Mouse (Mus musculus) urinary bladder, postnatal 10 days (tissue): Measurements from ENCODE around the gene Foxn3.

Experiments
- DNase-seq: peaks from one replicate; pipeline ENCODE4 v3.0.0; 2022; ENCODE audit warnings: low spot score

Gene Foxn3

DNA sequence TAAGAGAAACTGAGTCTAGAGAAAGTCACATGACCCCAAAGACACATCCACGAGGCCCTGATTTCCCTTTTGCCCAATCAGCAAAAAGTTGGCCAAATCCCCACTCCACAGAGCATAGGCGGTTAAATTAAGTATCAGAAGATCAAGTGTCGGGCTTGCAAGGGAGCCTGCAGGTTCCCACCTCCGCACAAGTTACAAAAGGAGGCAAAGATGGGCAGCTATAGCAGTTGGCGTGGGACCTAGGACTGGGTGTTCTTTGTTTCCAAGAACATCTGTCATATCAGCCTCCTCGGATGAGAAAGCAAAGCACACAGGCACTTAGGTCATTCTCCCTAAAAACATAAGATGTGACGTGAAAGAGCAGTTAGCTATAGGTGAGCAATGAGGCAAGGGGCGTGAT, 308.9 kb downstream of the Foxn3 start:
- DNase-seq = no peak

DNA sequence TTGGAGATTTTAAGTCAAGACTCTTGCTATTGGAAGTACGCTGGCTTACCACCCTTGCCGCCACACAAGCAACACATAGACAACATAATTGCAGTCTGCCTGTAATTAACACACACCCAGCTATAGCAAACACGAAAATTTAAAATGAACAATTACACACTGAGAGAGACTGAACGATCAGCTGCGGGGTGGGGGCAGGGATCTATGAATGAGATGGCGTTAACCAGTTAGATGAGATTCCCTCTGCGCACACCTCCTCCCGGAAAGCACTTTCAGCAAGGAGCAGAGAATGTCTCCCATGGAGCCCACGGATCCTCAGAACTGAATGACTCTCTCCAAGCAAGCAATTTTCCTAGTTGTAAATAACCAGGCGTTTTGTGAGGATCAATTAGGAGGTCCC, 309.8 kb downstream of the Foxn3 start:
- DNase-seq = no peak

DNA sequence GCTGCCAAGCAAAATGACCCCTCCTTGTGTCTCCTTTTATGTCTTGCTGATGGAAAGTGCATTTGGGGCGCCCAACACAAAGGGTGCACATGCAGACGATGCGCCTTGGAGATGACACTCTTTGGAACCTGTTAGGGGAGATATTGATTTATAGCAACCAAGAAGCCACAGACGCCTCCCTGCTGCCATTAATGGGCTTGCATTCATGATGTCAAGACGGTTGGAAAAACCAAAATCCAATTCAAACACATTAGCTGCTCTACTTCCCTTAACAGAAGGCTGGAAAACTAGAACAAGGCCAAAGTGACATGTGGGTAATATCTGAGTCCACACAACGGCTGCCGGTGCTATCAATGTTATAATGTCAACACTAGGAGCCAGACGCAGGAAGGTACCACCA, 314.8 kb downstream of the Foxn3 start:
- DNase-seq = no peak

DNA sequence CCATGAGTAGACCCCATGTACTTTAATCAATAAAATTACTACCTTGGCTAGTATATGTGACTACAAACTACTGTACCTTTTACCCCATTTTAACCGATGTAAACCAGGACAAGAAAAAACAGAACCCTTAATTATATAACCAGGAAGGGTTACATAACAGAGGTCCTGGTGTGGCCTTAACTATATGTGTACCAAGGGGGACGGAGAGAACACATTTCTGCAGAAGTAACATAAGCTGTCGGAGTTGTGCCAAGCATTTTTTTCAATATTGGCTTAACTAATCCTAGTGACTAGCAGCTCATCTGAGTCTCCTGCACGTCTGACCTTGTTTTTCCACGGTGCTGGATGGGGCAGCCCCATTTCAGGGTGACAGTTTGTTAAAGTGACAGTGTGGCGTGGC, 315.4 kb downstream of the Foxn3 start:
- DNase-seq = no peak

DNA sequence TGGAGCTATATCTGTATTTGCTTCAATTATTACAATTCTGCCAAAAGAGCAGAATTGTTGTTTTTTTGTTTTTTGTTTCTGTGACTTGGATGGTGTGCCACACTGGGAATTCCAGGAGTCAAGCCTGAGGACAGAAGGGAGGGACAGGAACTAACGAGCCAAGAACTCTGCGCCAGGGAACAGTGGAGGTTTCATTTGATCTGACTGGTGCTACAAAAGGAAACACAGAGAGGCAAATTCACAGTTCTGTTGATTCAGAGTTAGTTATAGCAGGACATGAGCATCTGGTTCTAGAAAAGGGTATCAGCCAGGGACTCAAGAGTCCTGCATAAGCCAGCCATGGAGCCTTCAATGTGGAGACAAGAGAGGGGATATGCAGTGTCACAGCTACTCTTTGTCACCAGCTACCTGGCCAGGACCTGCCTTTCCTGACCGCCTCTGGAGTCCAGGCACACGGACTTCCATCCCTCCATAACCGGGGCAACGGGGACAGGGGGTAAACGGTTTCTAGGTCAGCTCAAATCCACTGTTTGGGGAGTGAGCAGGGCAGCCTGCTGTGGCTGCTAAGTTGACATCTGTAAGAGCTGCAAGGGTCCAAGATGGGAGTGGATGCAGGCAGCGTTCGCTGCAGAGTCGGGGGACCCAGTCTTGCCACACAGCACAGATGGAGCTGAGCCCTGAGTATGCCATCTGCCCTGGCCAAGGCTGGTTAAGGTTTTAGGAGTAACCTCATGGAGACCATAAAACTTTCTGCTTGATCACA, 316.2 kb downstream of the Foxn3 start:
- no peak for DNase-seq

DNA sequence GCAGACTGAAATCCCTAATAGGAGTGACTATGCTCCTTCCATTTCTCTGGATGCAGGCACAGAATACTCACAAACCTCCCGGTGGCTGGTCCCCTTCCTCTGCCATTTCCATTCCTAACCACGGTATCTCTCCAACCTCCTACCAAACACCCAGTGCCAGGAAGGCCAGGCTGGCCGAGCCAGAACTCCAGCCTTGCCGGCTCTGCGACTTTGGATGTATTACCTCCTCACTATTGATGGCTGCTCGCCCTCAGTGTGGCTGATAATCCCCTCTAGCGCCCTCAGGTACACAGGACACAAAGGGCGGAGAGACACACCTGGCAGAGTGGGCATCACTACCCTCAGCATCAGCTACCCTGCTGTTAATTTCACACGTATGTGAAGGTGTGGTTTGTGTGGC, 318.7 kb downstream of the Foxn3 start:
- DNase-seq = no peak

DNA sequence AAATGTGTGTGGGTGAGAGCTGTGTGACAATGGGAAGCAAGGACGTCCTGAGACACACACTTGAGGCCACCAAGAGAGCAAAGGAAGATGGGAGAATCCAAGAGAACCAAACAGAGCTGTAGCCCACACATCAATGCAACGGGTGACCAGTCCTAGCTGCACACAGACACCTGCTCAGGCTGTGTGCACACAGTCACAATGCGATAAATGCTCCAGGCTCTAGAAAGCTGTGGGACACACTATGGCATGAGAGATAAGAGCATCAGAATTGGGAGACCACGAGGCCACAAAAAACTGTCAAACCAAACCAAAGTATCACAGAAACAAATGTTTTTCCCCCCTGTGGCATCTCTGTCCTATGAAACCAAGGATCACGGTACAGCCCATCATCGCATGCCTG, 319.1 kb downstream of the Foxn3 start:
- DNase-seq = no peak

DNA sequence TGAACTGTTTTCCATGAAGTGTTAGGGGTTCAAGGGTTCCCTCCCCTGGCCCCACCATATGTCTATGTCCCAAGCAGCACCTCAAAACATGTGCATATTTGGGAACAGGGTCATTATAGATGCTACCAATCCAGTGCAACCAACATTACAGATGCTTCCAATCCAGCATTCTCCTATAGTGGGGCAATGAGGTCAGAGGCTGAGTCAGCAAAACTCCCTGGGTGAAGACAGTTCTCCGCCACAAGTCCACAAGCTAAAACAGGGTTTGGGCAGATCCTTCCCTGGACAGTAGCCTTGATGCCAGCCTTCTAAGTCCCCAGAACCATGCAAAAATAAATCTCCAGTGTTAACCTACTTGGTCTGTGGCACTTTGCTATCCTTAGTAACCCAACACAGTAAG, 320.1 kb downstream of the Foxn3 start:
- DNase-seq = no peak

DNA sequence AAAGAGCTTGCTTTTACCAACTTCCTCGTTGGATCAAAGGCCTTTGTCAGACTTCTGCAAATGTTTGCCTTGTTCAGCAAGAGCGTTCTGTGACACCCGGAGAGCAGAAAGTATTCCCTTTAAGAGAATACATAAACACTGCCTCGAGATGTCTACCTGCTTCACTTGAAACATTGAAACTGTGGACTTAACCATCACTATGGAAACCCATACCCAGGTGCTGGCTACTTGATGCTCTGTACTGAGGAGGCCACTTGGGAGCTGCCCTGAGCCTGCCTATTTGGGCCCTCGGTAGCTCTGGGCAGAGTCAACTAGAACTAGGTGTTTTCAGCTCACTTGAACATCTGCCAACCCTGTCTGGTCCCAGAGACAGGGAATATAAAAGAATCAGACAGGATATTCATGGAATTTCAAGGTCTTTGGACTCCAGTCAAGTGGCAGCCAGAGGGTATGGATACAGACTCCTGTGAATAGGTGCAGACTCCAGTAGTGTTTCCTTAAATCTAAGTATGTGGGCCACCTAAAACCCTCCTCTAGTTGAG, 323.1 kb downstream of the Foxn3 start:
- DNase-seq = no peak

DNA sequence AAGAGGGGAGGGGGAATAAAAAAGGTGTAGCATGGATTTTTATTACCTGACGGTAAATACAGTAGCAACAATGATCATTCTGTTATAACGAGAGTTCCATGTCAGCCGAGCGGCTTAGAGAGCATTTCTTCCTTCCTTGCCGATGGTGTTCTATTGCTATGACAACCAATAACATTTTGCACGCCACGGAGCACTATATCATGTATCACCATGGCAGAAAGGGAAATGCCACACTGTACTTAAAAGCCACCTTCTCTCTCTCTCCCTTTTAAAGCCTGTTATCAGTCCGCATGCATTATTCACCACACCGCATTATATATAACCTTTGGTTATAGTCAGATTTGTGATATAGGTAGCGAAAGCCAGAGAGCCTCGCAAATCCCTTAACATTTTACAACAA, 323.6 kb downstream of the Foxn3 start:
- no peak for DNase-seq

DNA sequence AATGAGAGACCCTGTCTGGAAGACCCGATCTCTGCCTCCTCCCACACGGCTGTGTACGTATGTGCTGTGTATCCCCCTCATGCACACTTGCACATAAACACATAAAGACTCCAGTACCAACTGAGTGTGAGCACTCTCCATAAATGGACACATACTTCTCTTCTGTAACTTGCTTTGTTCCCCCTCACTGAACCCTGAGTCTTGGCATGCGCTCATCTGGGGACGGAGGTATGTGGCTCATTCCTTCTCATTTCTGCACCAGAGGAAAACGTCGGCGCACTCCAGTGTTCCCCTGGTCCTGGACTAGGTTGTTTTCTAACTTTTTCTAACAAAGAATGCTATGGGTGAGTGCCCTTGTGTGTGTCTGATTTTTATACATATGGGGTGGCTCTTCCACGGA, 325.9 kb downstream of the Foxn3 start:
- no peak for DNase-seq

DNA sequence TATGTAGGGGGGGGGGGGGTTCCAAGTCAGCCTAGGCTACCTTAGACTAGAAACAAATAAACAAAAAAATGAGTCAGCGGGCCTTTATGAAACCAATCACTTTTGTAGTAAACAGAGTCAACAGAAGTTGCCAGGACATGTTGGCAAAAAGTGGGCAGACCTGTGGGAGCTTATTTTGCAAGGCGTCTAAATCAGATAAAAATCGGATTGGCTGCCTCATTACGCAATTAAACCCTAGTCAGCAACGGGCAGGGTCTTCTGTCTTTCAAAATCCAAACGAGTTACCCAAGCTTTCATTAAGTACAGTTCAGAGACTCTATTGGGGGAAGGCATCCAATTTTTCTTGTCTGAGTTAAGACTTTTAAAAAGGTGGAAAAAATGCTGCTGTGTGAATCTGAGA, 329.0 kb downstream of the Foxn3 start:
- DNase-seq = no peak

DNA sequence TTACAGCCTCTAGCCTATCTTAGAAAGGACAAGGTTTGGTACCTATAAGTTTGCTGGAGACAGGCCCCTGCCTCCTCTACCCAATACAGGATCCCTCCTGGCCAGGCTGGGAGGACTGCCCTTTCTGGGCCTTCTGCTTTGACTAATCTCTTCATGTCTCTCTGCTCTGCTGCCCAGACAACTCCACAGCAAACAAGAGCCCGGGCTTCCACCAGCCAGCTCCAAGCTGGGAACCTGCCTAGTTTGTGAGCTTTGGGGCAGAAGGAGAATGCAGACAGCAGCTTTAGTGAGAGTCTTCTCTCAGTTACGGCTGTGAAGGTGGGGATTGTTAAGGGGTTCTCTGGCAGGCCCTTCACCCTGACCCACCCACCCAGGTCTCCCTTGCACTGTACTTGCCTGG, 330.0 kb downstream of the Foxn3 start:
- DNase-seq = no peak

DNA sequence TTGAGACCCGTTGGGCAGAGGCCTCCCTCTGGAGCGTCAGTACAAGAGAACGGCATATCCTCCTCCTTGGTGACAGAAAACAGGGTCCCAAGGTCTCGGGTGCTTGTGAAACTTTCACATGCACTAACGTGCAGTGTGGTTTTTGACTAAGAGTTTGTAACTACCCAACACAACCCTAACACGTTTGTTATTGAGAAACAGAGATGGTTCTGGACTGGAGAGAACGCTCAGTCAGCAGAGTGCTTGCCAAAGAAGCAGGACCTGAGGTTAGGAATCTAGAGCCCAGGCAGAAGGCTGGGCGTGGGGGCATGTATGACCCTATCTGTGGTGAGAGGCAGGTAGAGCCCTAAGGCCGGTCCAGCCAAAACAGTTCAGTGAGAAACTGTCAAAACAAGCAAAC, 330.9 kb downstream of the Foxn3 start:
- DNase-seq = no peak

DNA sequence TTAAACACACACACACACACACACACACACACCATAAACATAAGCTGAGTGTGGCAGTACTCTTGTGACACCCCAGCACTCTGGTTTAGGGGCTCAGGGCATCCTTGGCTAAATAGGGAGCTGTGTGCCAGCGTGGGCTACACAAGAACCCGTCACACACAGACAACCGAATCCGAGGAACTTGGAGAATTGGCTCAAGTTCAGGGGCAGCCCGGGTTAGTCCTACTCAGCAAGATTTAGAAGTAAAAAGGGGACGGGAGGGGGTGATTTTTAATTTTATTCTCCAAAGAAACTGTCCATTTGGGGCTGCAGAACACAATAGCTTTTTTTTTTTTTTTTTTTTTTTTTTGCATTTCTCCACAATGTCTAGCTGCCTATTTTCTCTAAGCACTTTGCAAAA, 332.1 kb downstream of the Foxn3 start:
- DNase-seq = no peak

DNA sequence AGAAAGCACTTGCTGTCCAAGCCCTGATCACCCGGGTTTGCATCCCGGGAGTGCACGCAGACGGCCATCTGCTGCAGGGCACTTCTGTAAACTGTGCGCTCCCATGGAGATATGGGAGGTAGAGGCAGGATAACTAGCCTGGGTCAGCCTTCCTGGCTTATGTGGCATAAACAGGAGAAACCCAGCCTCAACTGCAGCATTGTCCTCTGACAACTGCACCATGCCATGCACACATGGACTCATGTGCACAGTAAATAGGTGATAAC, 332.7 kb downstream of the Foxn3 start:
- no peak for DNase-seq

DNA sequence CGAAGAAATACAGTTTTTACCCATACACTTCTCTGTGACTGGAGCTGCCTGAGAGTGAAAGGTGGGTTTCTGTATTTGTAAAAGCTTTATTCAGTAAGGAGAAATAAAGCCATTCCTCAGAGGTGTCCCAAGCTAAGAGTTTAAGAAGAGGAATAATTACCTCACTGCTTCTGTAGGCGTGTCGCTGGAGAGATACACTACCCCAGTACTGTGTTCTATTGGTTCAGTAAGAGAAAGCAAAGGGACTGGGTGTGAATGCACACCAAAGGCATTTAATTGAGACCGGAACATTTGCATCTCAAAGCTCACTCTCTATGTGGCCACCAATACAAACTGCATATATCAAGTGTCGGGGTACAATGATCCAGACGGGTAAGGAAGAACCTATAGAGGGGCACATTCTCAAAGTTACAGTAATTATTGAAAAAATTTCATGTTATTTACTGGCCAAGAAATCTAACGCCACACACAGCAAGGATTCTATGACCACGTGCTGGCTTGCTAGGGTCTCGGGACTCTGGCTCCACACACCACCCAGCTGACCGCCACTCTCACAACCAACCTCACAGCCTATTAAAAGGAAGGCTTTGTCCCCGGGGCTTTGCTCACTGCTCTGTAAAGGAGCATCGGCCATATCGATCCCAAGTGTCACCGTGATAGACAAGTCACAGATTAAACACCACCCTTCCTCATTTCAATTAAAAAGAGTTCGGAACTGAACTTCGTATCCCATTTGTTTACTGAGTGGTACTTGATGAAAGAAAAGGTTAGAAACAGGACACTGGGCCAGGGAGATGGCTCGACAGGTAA, 333.2 kb downstream of the Foxn3 start:
- DNase-seq = no peak

DNA sequence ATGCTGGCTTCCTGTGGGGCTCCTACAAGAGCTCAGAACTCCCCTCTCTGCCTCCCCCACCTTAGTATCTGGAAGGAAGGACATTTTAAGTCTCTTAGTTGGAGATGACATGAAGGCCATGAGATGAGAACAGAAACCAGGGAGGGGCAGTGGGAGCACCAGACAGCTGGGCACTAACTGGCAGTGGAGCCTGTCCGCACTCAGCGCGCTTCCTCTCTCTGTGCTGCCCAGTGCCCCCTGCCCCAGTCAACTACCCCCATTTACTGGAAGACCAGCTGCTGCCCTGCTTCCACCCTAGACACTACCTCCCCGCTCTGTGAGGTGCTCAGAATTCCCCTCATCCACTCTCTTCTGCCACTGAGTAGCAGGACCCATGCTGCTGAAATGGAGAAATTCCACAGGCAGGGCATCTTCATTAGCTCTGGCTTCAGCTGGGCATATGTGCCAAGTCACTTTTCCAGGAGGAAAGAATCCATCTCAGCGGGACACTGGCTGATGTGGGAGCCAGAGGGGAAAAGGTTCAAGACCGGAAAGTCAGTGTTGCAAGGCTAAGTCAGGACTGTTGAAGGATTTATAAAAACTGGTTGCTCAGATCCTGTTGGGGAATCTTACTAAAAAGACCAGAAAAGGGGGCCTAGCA, 335.9 kb downstream of the Foxn3 start:
- DNase-seq = no peak

DNA sequence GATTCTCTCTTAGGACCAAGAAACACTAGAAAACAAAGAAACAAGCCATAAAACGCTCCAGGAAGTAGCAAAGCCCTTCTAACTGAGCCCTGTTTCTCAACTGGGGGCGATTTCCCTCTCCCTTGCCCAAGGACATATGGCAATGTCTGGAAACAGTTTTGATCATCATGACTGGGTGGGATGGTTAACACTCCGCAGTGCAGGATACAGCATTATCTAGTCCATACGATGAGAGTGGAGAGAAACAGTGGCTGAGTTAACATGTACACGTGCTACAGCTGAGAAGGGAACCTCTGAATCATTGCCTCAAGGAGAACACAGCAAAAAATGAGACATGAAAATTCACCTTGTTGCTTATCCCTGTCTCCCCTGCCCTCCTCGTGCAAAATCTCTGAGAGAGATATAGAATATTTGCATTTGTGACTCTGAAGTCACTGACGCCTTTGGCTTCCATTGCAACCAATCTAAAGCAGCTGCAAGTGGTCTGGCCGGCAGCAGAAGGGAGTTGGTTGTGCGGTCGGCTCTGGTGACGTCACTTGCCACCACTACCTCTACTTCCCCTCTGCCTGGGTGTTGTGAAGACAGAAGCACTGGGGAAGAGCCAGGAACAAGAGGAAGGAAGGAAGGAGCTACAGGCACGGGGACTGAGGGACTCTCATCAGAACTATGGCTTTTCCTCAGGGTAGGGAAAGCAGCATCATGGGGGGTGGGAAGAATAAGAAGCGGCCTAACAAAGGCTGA, 338.3 kb downstream of the Foxn3 start:
- no peak for DNase-seq

DNA sequence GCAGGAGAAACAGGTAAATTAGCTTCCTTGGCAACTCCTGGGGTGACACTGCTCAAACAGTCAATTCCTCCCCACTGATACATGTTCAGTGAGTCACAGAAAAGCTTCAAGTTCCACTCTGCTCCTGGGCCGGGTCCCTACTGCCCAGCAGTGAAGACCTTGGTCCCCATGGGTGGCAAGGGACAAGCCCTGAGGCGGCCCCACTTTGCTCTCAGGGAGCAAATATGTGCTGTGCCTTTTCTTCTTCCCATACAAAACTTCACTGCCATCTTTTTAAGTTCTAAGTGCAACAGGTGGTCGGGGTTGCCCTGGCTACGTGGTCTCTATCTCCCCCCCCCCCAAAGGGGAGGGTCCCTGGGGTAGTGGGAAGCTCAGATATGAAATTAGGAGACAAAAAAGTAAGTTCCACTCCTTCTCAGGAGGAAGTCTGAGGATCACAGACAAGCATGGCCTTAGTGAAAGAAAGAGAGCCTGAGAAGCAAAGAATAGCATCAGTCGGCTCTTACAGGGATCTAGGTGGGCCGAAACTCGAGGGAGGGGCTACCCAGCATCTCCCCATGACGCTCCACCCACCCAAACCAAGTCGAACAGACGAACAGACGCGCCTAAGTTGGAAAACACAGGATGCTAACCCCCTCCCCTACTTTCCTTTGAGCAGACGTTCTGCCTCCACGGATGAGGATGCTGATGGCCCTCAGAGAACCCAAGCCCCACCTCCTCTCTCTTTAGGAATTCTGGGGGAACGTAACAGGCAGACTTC, 342.1 kb downstream of the Foxn3 start:
- no peak for DNase-seq

DNA sequence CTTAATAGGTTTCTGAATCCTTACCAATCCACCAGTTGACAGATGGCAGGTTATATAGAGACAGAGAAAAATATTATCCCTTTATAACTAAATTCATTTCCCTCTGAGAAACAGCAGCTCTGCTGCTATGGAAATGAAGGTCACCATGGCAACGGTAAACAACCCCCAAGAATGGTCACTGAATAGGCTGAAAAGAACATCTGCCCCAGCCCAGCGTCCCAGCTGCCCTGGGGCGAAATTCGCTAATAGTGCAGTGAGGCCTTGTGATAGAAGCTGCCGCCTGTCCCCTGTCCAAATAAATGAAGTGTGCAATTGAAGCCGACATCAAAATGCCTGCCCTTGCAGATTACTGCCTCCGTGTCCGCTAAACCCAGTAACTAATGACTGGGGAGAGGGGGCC, 343.0 kb downstream of the Foxn3 start:
- DNase-seq = no peak

DNA sequence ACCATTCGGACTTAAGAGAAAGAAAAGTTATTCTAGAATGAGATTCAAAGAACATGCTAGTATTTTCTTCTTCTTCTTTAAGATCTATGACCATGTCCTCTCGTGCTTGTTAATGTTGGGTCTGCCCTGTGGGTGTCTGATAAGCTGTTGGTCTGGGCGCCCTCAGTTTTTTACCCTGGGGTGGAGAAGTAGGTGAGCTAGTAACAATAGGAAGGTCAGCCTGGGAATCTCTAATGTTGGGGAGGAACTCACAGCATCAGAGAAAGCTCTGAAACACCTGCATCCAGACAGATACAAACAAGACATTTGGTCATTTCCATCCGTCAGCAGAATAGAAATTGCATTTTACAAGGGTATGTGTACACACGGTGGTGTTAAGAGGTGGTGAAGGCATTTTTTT, 343.6 kb downstream of the Foxn3 start:
- DNase-seq = no peak
